Mouse (Mus musculus) 3T3-L1 (cell line): ENCODE measurements around the gene Hsf4.

Experiments
- DNase-seq: peaks from one replicate; pipeline ENCODE4 v3.0.0-alpha.2; 2015; ENCODE audit warnings: low read depth, low spot score

The Hsf4 gene

DNA sequence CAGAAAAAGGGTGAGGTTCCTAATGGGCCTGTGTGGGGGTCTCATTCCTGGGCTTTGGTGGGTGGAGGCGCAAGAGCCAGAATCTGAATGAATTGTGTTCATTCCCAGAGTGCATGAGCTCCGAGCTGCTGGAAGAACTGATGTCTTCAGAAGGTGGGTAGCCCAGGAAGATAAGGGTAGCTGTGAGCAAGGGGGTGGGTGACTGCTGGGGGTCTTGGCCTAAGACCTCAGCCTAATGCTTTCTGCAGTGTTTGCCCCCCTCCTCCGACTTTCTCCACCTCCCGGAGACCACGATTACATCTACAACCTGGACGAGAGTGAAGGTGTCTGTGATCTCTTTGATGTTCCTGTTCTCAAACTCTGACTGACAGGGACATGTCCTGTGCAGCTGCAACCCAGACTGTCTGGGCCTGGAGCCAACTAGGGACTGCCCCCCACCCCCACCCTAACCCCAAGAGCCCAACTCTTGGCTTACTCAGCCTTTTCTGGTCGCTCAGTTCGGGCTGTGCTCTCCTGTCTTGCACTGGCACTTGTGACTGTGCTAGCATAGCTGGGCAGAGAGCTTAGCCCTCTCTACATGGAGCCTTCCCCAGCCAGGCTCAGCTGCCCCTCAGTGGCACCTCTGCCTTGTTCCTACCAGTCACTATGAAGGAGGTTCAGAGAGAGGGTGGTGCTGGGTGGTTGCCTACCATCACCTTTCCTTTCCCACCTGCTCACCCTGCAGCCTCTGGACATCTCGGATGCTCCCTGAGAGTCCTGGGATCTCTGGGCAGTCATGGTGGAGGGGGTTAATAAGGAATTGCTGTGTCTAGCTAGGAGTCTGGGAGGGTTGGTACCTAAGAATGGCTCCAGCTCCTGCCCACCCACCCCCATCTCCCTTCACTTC is 35.0 kb downstream of the Hsf4 start:
- peak; percentile 49 for DNase-seq

DNA sequence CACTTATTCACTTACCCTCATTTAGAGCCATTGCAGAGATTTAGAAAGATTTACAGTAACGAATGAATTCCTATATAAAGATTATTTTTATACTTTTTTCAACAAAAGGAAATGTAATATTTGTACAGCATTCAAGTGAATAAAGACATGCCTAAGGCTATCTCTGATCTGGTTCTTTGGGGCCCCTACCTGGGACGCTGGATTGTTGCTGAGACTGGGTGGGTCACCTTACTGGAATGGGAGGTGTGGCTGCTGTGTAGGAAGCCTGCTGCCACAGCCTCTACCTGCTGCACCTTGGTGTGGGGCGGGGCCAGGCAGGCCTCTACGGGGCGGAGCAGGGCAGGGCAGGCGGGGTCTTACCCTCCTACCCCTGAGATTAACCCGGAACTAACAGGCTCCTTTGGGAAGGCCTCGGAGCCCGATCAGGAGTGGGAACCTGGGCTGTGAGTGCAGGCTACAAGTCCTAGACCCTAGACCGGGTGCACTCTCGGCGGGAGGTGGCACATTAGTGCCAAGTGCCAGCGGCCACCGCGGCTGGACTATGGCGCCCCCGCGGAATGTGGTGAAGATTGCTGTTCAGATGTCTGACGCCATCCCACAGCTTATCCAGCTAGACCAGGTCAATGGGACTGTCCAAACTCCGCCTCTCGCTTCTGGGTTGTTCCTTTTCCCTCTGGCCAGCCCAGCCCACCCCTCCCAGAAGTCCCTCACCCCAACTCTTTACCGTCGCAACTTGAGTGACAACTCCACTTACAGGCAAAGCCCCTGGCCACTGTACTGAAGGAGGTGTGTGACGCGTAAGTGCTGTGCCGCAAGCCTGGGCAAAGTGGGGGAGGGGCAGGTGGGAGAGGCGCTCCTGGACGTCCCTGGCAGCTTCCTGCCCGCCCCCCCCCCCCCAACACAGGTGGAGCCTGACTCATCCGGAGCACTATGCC is 35.9 kb downstream of the Hsf4 start, which contains the start of gene Elmo3:
Gene Elmo3 (plus strand): TSS at position 391 of the 935 bp plus-strand sequence.
- DNase-seq, result peak; percentile 15

DNA sequence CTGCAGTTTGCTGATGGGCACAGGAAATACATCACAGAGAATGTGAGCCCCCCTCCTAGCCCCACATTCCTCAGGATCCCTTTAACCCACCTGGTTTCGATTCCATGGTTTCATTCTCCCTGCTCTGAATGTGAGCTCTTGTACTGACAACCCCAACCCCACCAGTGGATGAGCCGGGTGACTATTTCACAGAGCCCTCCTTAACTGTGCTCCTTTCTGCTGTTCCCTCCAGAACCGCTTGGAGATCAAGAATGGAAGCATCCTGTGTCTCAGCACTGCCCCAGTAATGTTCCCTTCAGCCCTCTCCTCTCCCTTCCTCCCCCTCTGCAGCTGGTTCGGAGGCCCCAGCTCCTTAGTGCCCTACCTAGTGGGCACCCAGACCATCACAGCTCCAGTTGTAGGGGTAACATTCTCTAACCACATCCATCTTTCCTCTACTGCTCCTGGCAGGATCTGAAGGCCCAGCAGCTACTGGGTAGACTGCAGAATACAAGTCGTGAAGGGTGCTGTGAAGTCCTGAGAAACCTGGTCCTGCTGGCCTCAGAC is 36.6 kb downstream of the Hsf4 start:
- DNase-seq, result no peak

DNA sequence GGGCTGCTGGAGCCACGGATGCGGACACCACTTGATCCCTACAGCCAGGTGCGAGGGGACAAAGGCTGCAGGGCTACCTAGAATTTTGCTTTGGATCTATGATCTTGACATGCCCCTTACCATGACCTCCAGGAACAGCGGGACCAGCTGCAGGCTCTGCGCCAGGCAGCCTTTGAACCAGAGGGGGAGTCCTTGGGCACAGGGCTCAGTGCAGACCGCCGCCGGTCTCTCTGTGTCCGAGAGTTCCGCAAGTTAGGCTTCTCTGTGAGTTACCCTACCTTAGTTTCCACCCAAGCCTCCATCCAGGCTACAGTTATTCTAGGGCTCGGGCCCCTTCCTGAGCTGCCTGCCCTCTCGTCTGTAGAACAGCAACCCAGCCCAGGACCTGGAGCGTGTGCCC is 38.1 kb downstream of the Hsf4 start:
- DNase-seq, result no peak

DNA sequence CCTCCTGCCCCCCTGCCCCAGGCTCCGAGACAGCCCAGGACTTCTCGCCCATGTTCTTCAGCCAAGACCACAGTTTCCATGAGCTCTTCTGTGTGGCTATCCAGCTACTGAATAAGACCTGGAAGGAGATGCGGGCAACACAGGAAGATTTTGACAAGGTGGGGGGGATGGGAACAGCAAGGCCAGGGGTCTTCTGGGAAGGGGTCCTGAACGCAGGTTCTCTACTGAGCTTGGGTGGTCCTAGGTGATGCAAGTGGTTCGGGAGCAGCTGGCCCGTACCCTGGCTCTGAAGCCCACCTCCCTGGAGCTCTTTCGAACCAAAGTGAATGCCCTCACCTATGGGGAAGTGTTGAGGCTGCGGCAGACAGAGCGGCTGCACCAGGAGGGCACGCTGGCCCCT is 38.8 kb downstream of the Hsf4 start:
- DNase-seq, result no peak

DNA sequence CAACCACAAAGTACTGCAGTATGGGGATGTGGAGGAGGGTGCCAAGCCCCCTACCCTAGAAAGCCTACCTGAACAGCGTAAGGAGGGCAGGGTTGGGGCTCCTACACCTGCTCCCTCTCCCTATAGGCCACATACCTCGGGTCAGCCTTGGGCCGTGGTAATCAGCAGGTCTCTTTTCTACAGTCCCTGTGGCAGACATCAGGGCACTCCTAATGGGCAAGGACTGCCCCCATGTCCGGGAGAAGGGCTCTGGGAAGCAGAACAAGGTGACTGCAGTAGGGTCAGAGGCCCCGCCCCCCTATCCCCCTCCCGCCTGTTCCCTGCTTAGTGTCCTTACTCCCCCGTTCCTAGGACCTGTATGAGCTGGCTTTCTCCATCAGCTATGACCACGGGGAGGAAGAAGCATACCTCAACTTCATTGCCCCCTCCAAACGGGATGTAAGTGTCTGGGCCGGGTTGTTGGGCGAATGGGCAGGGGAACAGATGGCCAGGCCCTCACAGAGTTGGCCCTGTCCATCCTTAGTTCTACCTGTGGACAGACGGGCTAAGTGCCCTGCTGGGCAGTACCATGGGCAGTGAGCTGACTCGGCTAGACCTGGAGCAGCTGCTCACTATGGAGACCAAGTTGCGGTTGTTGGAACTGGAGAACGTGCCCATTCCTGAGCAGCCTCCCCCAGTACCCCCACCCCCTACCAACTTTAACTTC is 39.7 kb downstream of the Hsf4 start:
- DNase-seq, result no peak

DNA sequence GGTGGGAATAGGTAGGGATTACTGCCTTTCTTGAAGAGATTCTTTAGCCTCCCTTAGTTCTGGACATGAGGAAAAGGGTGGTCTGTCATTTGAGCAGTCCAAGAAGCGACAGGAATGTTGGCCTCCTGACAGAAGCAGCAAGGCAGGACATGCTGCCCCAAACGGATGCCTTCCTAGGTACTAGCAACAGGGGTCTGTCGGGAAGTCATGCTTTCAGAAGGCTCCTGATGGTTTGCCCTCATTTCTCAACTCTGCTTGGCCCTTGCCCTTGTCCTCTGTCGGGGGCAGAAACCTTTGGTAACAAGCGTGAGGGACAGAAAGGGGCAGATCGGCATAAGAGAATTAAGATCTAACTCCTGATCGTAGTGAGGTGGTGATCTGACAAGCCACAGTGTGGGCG is 40.5 kb downstream of the Hsf4 start:
- no peak for DNase-seq

DNA sequence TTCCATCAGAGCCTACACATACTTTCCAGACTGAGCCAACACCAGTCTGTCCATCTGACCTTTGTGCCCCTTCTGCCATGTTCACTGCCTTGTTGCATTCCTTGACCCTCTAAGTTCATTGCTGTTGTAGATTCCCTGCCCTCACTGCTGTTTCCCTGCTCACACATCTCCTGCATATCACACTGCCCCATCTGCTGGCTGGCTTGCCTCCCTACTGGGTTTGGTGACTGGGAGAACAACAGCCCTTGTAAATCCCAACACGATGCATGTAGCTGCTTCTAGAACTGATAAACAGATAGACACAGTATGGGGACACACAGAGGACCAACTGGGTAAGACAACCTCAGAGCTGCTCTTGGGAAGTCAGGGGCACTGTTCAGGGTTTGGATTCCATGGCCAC is 42.1 kb downstream of the Hsf4 start:
- no peak for DNase-seq

DNA sequence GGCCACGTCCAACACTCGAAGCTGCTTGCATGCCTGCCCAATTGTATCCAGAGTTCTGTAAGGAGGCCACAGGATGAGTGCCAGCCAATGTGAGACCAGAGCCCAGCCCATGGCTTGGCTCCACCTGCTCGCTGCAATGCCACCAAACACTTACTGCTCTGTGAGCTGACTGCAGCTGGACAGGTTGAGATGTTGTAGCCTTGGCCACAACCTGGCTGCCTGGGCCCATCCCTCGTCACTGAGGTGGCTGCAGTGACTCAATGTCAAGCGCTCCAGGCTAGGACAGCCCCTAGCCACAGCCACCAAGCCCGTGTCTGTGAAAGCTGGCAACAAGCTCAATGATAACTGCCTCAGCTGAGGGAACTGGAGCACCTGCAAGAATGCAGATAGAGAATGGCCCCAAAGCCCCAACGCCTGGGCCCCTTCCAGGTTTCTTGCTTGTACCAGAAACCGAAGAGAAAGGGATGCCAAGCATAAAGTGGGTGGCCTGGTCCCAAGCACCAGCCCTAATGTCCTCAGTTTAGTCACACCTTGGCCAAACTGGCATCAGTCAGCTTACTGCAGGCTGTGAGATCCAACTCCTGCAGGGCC is 43.4 kb downstream of the Hsf4 start:
- no peak for DNase-seq

DNA sequence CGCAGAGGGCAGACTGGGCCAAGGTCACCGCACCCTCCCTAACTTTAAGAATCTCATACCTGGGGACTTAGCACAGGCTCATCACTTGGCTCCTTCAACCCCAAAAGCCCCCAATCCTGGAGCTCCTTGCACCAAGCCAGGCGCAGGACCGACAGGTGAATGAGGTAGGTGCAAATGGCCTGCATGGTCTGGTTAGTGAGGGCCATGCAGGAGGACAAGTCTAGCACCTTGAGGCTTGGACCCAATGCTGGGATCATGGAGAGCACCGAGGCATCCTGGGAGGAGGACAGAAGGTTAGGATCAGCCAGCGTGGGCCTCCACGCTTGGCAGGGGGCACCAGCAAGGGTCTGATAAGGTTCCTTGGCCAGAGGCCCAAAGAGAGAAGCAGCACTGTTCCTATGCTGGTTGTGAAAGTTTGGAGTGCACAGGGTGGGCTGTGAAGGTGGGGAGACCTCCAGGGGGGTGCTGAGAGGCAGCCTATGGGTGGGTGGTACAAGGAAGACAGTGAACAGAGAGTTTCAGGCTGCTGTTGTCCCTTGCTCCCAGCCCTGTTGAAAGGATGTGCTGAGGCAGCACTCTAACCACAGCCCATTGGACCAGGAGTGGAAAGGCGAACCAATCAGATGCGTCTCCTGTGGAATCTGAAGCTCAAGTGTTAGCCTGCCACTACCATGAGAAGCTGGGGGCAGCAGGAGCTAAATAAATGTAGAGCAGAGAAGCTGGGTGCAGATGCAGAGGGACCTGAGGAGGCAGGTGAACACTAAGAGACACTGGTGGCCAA is 44.2 kb downstream of the Hsf4 start:
- no peak for DNase-seq

DNA sequence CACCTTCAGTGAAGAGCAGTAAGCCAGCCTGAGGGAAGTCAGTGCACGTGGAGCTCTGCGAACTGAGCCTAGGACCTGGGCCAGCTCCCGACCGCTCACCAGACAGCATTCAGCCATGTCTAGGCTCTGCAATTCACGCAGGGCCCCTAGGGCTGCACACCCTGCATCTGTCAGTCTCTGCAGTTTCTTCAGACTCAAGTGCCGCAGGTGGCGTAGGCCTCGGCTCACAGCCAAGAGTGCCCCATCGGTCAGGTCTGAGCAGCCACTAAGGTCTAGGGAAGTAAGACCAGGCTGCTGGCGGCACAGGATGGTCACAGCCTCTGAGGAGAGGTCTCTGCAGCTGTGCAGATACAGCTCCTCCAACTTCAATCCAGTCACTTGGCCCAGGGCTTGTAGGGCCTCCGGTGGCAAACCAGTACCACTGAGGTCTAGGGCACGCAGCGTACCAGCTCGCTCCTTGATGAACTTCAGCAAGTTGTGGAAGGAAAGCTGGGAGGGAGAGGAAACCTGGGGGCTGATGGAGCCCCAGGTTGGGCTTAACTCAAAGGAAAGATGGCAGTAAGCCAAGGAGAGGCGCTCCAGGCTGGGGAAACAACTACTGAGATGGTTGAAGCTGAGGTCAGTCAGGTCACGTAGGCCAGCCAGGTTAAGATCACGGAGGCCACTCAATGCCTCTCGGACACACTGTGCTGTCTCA is 45.6 kb downstream of the Hsf4 start:
- no peak for DNase-seq

DNA sequence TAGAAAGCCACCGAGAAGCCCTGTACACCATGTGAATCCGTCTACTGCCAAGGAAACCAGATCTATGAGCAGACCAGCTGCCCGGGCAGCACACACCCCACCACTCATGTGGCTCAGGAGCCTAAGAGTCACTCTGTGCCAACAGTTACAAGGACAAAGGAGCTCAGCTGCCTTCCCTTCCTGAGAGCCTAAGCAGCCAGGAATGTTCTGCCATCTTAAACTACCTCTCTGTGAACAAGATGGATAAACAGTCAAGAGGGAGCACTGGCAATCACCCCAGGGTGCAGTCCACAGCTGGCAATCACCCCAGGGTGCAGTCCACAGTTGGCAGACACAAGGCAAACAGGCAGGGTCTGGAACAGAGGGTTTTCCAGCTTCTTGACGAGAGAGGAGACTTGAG is 48.3 kb downstream of the Hsf4 start:
- DNase-seq, result no peak

DNA sequence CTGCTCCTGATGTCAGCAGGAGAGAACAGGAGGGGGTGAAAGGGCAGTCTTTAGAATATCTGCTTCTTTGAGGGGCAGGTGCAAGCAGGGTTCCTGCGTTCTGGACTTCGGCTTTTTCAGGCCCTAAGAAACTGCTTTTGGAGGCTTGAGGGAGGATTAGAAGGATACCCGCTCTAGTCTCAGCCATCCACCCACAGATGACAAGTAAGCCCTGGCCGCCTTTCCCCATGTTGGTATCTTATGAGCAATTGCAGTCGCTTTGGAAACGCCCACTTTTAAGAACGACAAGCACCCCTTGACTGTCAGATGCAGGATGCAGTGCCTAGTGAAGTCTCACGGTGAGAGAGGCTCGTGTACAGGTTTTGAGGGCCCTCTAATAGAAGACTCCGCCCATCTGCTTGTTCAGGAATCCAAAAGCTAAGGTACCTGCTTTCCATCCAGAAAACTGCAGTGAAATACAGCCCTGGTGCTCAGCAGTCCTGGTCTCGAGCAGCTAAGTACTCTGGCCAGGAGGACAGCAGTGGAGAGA is 49.1 kb downstream of the Hsf4 start:
- DNase-seq, result no peak

DNA sequence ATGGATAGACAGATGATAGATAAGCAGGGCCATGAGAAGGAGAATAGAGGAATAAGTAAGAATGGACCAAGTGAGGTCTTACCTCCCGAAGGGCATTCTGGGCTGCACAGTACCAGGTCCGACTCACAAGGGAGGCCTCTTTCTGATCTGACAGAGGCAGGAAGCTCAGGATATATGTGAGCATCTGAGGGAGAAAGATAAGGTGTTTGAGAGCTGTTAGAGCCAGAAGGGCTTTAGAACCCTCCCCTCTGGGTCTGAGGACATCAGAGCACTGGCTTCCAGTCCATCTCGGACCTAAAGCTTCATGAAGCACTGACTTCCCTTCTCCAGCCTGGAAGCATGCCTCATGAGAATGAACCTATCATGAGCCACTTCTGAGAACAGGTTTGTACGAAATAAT is 53.6 kb downstream of the Hsf4 start:
- DNase-seq, result no peak
